22 mouse cellular contexts compared by ENCODE assay signal in the genomic region with DNA sequence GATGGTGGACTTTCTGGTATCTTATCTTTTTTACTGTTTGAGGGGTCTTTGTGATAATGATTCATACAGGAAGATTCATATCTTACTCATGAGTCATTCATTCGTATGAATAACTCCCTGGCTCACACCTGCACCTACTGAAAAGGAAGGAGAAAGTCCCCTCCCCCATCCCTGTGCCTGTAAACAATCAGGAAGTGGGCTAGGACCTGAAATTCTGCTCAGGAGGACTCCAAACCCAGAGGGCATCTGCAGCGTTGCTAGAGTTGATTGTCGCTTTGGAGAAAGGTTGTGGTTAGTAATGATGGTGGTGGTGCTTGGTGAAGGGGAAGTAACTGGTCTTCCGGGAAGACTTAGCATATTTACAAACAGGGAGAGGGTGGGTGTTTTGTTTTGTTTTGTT.
DNase-seq lines count a peak whose midpoint lies in the region; ATAC-seq lines count a peak whose summit lies in the region.
"Had no signal": no experiment of that assay in that cellular context is flagged by ENCODE, and none has a peak within 500 bp of the region (broad histone marks: within the 10 kb centered on the region; RNA-seq: fewer than 3 reads in every experiment).

No protein-coding gene starts in this region.

- intact Hi-C loops in left cerebral cortex, postnatal 25 days (cut with DNase I), result no loop called here

- DNase-seq in A20 (ENCODE audit: low read depth, low spot score), result peak; percentile 7
- peak; percentile 20 for DNase-seq in naive thymus-derived CD4-positive, alpha-beta T cell, adult 2 months (ENCODE audit: low read depth)
- DNase-seq in thymus, postnatal 14 days, result peak; percentile 70
- DNase-seq in left cerebral cortex, postnatal 25 days (ENCODE audit: low spot score in 2 of 2), result no peak
- no peak for DNase-seq in adrenal gland, postnatal 4 days (ENCODE audit: low spot score in 2 of 2)
- DNase-seq in gastrocnemius, postnatal 10 days, result no peak
- DNase-seq: adrenal gland, adult 8-10 months; cerebellum, adult 9-11 months; gastrocnemius, postnatal 36 days; heart, postnatal 10 days; kidney, adult 18-20 months; kidney, postnatal 25 days; left cerebral cortex, postnatal 4 days; liver, embryonic 13.5 days; lung, adult 18-20 months; lung, postnatal 10 days; retina, postnatal 1 day; right cerebral cortex, postnatal 14 days had no signal

- ATAC-seq in CD4-positive, CD25-positive, alpha-beta regulatory T cell, adult 4 months, result peak; percentile 23
- no peak for ATAC-seq in erythroblast, adult 5-6 weeks (replicated peaks; ENCODE audit: low FRiP score, poor library complexity, severe bottlenecking)
- ATAC-seq: forebrain, embryonic 14.5 days; midbrain, embryonic 13.5 days had no signal

Comparison
In these comparisons a context has a peak if more than half of its experiments do, and no peak if none do; other contexts are left out.
1. DNase-seq: peak in A20 (single experiment), naive thymus-derived CD4-positive, alpha-beta T cell, adult 2 months (single experiment) and thymus, postnatal 14 days (single experiment); none in left cerebral cortex, postnatal 25 days (0 of 2), adrenal gland, postnatal 4 days (0 of 2) and gastrocnemius, postnatal 10 days (single experiment).